Mouse (Mus musculus): ENCODE results near the gene Plxnb2. TPM values are rescaled to one million over a fixed set of nuclear protein-coding genes. Genes with fewer than 3 reads are reported as not detected.

The Plxnb2 gene
- total and polyA plus RNA-seq, 3 experiments, result 0.17 to 0.19 TPM; not detected in 1

DNA sequence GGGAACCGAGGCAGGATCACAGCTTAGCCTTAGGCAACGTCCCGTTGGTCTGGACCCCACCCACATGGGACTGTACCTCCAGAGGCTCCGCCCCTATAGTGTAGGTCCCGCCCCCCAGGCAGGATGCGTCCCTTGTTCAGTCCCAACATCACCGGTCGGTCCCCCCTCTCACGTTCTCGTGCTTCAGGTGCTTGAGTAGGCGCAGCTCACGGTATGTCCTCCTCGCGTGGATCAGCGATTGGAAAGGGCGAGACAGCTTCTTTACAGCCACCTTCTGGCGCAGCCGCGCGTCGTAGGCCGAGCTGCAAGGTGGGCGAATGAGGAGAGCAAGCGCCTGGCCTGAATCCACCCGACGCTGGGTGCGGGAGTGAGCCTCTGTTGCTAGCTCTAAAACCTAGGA, 34.1 kb downstream of the Plxnb2 start:
- TF ChIP-seq UBTF (IDR thresholded peaks at IDR 0.05; ENCODE audit: borderline replicate concordance, insufficient read depth, low read depth, low read length) (no peak), CTCF (IDR thresholded peaks at IDR 0.05 in 2 of 3, conservative IDR thresholded peaks at IDR 0.05 in 1 of 3; ENCODE audit: control insufficient read depth in 1 of 3, insufficient read depth in 1 of 3, low read depth in 2 of 3, low read length in 3 of 3, poor library complexity in 1 of 3, severe bottlenecking in 1 of 3) (no peak), BHLHE40 (IDR thresholded peaks at IDR 0.05; ENCODE audit: borderline replicate concordance, low read depth, low read length) (no peak), POLR2AphosphoS2 (IDR thresholded peaks at IDR 0.05; ENCODE audit: low read length) (no peak), HCFC1 (IDR thresholded peaks at IDR 0.05; ENCODE audit: low read depth, low read length) (no peak), MYB (IDR thresholded peaks at IDR 0.05; ENCODE audit: low read depth, low read length) (no peak), NELFE (IDR thresholded peaks at IDR 0.05; ENCODE audit: low read depth, low read length) (no peak), ELF1 (IDR thresholded peaks at IDR 0.05; ENCODE audit: low read depth, low read length) (no peak), USF1 (IDR thresholded peaks at IDR 0.05; ENCODE audit: low read depth, low read length) (no peak), MAZ (IDR thresholded peaks at IDR 0.05; ENCODE audit: low read depth, low read length) (no peak), MYC (IDR thresholded peaks at IDR 0.05; ENCODE audit: low read depth, low read length) (no peak), USF2 (IDR thresholded peaks at IDR 0.05; ENCODE audit: borderline replicate concordance in 1 of 2, insufficient read depth in 1 of 2, low read depth in 1 of 2, low read length in 2 of 2) (no peak), EP300 (IDR thresholded peaks at IDR 0.05; ENCODE audit: low read depth in 1 of 2, low read length in 2 of 2) (no peak), MAX (IDR thresholded peaks at IDR 0.05; ENCODE audit: low read length) (no peak), RAD21 (IDR thresholded peaks at IDR 0.05; ENCODE audit: low read depth, low read length) (no peak), ZKSCAN1 (IDR thresholded peaks at IDR 0.05; ENCODE audit: low read depth, low read length) (no peak), POLR2AphosphoS5 (IDR thresholded peaks at IDR 0.05; ENCODE audit: borderline replicate concordance, low read depth, low read length) (no peak), POLR2A (IDR thresholded peaks at IDR 0.05; ENCODE audit: control insufficient read depth in 1 of 2, insufficient read depth in 1 of 2, low read depth in 1 of 2, low read length in 2 of 2, poor library complexity in 1 of 2) (no peak)
- no peak for DNase-seq (ENCODE audit: low read depth, low spot score)
- Histone ChIP-seq H3K27ac (ENCODE audit: control insufficient read depth, low read depth, low read length) (no peak overlapping the region), H3K27me3 (ENCODE audit: control insufficient read depth in 1 of 2, insufficient read depth in 2 of 2, low read length in 2 of 2) (0 out of 4 replicates have a peak, but pooled peaks cover 0 to 1% of the 10 kb centered on the region in 2 experiments), H3K4me1 (ENCODE audit: control insufficient read depth in 1 of 2, insufficient read depth in 2 of 2, low read length in 2 of 2) (no peaks in the 10 kb centered on the region), H3K9ac (ENCODE audit: control insufficient read depth, low read depth, low read length, poor library complexity, severe bottlenecking) (no peak overlapping the region), H3K9me3 (replicated peaks; ENCODE audit: insufficient read depth, low read length) (no peaks in the 10 kb centered on the region), H3K79me2 (ENCODE audit: control insufficient read depth, insufficient read depth, low read length, poor library complexity) (no peaks in the 10 kb centered on the region), H3K36me3 (ENCODE audit: control insufficient read depth in 1 of 2, insufficient read depth in 2 of 2, low read length in 2 of 2) (no peaks in the 10 kb centered on the region), H3K4me3 (ENCODE audit: control insufficient read depth in 1 of 2, insufficient read depth in 1 of 2, low read depth in 2 of 2, low read length in 2 of 2) (no peak overlapping the region)

GRCm38 (mm10) chr15:89145813-89146350, 34.7 kb downstream of the Plxnb2 start:
- Histone ChIP-seq H3K9ac (ENCODE audit: control insufficient read depth, low read depth, low read length, poor library complexity, severe bottlenecking) (no peak overlapping the region), H3K27ac (ENCODE audit: control insufficient read depth, low read depth, low read length) (no peak overlapping the region), H3K79me2 (ENCODE audit: control insufficient read depth, insufficient read depth, low read length, poor library complexity) (no peaks in the 10 kb centered on the region), H3K4me3 (ENCODE audit: control insufficient read depth in 1 of 2, insufficient read depth in 1 of 2, low read depth in 2 of 2, low read length in 2 of 2) (no peak overlapping the region), H3K9me3 (replicated peaks; ENCODE audit: insufficient read depth, low read length) (no peaks in the 10 kb centered on the region), H3K4me1 (ENCODE audit: control insufficient read depth in 1 of 2, insufficient read depth in 2 of 2, low read length in 2 of 2) (no peaks in the 10 kb centered on the region), H3K27me3 (ENCODE audit: control insufficient read depth in 1 of 2, insufficient read depth in 2 of 2, low read length in 2 of 2) (0 out of 4 replicates have a peak, but pooled peaks cover 0 to 1% of the 10 kb centered on the region in 2 experiments), H3K36me3 (ENCODE audit: control insufficient read depth in 1 of 2, insufficient read depth in 2 of 2, low read length in 2 of 2) (no peaks in the 10 kb centered on the region)
- TF ChIP-seq NELFE (IDR thresholded peaks at IDR 0.05; ENCODE audit: low read depth, low read length) (no peak), HCFC1 (IDR thresholded peaks at IDR 0.05; ENCODE audit: low read depth, low read length) (no peak), ZKSCAN1 (IDR thresholded peaks at IDR 0.05; ENCODE audit: low read depth, low read length) (no peak), CHD1 (IDR thresholded peaks at IDR 0.05; ENCODE audit: low read depth, low read length) (no peak), POLR2AphosphoS5 (IDR thresholded peaks at IDR 0.05; ENCODE audit: borderline replicate concordance, low read depth, low read length) (no peak), TAL1 (IDR thresholded peaks at IDR 0.05; ENCODE audit: low read length) (no peak), ZNF384 (IDR thresholded peaks at IDR 0.05; ENCODE audit: low read depth, low read length) (no peak), POLR2A (IDR thresholded peaks at IDR 0.05; ENCODE audit: control insufficient read depth in 1 of 2, insufficient read depth in 1 of 2, low read depth in 1 of 2, low read length in 2 of 2, poor library complexity in 1 of 2) (no peak), POLR2AphosphoS2 (IDR thresholded peaks at IDR 0.05; ENCODE audit: low read length) (no peak), MXI1 (IDR thresholded peaks at IDR 0.05; ENCODE audit: low read depth, low read length) (no peak)
- DNase-seq (ENCODE audit: low read depth, low spot score), result no peak

All from MEL (cell line).